Mouse (Mus musculus): ENCODE results near the gene Hoxd10. TPM values are rescaled to one million over a fixed set of nuclear protein-coding genes. Genes with fewer than 3 reads are reported as not detected.

Gene Hoxd10
- polyA plus RNA-seq, 1 experiment from 2014 or later, result 33.5 TPM

GRCm38 (mm10) chr2:74679980-74680379 is 11.7 kb upstream of the Hoxd10 start:
- peak overlapping the region; percentile 89 for H3K9ac ChIP-seq (replicated peaks; ENCODE audit: low read length)
- H3K36me3 ChIP-seq (ENCODE audit: insufficient read depth, low read length), result no peaks in the 10 kb centered on the region
- peak overlapping the region; percentile 63 for H3K4me3 ChIP-seq (ENCODE audit: low read length)
- ATAC-seq (ENCODE audit: low FRiP score, low TSS enrichment), result no peak
- H3K4me1 ChIP-seq (ENCODE audit: insufficient read depth, low read length), result peaks cover 40% of the 10 kb centered on the region
- peaks cover 27% of the 10 kb centered on the region for H3K27me3 ChIP-seq (ENCODE audit: insufficient read depth, low read length)
- peak overlapping the region; percentile 92 for H3K27ac ChIP-seq (ENCODE audit: low read length)
- under 1% methylated on average over 23 of the region's 23 CpGs for WGBS
- no peaks in the 10 kb centered on the region for H3K9me3 ChIP-seq (ENCODE audit: low read length)
- H3K4me2 ChIP-seq (replicated peaks; ENCODE audit: low read depth, low read length), result peak overlapping the region; percentile 61

DNA sequence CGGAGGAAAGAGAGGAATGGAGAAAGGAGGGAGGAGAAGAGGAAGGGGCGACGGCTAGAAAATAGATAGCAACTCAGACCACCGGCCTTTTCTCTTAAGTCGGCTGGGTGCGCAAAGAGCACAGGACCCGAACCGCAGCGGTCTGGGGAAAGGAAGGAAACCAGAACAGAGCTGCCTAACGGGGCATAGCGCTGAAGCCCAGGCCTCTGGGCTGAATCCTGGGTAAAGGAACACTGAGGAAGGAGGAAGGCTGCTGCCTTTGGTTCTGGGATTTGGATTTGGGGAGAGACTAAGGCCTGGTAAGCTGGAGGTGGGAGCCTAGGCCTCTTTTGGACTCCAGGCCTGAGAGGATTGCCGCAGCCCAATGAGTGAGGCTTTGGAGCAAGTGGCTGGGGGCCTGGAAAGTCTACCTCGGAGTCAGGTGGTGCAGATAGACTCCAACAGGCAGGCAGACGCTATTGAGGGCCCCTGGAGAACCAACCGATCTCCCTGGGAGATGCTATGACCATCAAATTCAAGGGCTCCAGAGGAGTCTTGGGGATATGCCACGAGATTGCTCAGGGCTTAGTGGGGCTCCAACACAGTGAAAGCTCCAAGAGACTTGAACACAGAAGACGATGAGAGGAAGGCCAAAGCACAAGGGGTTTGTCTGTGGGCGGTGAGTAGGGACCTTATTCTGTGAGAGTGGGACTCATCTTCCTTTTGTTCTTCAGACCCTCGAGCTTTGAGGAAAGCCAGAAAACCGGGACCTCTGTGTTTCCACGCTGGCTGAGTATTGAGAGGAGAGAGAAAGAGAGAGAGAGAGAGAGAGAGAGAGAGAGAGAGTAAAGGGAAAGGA is 10.9 kb upstream of the Hoxd10 start:
- Histone ChIP-seq H3K4me1 (ENCODE audit: insufficient read depth, low read length) (peaks cover 32% of the 10 kb centered on the region), H3K9me3 (ENCODE audit: low read length) (no peaks in the 10 kb centered on the region), H3K4me3 (ENCODE audit: low read length) (peak overlapping the region; percentile 63), H3K27me3 (ENCODE audit: insufficient read depth, low read length) (peaks cover 20% of the 10 kb centered on the region), H3K9ac (replicated peaks; ENCODE audit: low read length) (peak overlapping the region; percentile 89), H3K36me3 (ENCODE audit: insufficient read depth, low read length) (no peaks in the 10 kb centered on the region), H3K4me2 (replicated peaks; ENCODE audit: low read depth, low read length) (peak overlapping the region; percentile 61), H3K27ac (ENCODE audit: low read length) (peak overlapping the region; percentile 92)
- WGBS, result 3% methylated on average over 21 of the region's 21 CpGs
- no peak for ATAC-seq (ENCODE audit: low FRiP score, low TSS enrichment)

DNA sequence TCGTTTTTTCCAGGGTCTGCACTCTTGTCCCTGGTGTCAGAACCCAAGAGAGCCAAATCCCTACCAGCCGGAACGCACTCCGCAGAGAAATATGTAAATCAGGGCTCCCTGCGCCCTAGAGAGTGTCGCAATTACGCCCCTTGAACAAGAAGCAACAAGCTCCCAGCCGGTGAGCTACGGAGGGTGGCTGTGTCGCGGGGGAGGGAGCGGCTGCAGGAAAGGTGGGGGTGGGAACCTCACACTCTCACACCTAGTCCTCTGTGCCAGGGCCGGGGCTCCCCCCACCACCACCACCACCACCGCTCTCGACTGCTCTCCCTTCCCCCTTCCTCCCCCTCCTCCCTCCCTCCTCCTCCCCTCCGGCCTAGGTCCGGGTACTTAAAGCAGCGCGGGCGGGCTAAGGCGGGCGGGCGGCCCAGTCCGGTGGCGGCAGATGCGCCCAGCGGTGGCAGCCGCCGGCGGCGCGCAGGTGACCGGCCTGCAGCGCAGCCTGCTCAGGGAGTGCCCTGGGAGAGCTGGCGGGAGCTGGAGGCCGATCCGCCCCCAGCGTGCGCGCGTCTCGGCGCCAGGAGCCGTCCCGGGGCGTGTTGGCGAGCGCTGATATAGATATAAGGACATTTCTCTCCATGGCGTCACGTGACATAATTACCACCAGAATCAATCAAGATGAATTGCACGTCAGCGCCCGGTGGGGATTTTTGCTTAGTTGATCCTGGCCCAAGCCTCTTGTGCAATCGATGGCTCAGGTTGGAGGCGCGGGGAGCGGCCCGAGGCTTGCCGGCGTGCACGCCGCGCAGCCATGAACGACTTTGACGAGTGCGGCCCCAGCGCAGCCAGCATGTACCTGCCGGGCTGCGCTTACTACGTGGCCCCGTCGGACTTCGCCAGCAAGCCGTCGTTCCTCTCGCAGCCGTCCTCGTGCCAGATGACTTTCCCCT is 9.9 kb upstream of the Hoxd10 start:
- WGBS, result 0% methylated on average over 74 of the region's 78 CpGs
- peaks cover 21% of the 10 kb centered on the region for H3K4me1 ChIP-seq (ENCODE audit: insufficient read depth, low read length)
- peak; percentile 63 for ATAC-seq (ENCODE audit: low FRiP score, low TSS enrichment)
- H3K27me3 ChIP-seq (ENCODE audit: insufficient read depth, low read length), result peaks cover 10% of the 10 kb centered on the region; the same call in 1 of the 2 replicates
- H3K36me3 ChIP-seq (ENCODE audit: insufficient read depth, low read length), result no peaks in the 10 kb centered on the region
- H3K9me3 ChIP-seq (ENCODE audit: low read length), result no peaks in the 10 kb centered on the region
- H3K27ac ChIP-seq (ENCODE audit: low read length), result peak overlapping the region; percentile 92
- peak overlapping the region; percentile 63 for H3K4me3 ChIP-seq (ENCODE audit: low read length)
- H3K9ac ChIP-seq (replicated peaks; ENCODE audit: low read length), result peak overlapping the region; percentile 89
- peak overlapping the region; percentile 61 for H3K4me2 ChIP-seq (replicated peaks; ENCODE audit: low read depth, low read length)

GRCm38 (mm10) chr2:74682796-74683195 is 8.9 kb upstream of the Hoxd10 start:
- H3K4me1 ChIP-seq (ENCODE audit: insufficient read depth, low read length), result peaks cover 12% of the 10 kb centered on the region
- H3K4me3 ChIP-seq (ENCODE audit: low read length), result peak overlapping the region; percentile 63
- no peak for ATAC-seq (ENCODE audit: low FRiP score, low TSS enrichment)
- H3K9me3 ChIP-seq (ENCODE audit: low read length), result no peaks in the 10 kb centered on the region
- H3K4me2 ChIP-seq (replicated peaks; ENCODE audit: low read depth, low read length), result peak overlapping the region; percentile 61
- H3K27me3 ChIP-seq (ENCODE audit: insufficient read depth, low read length), result peaks cover 9% of the 10 kb centered on the region; the same call in 1 of the 2 replicates
- no peaks in the 10 kb centered on the region for H3K36me3 ChIP-seq (ENCODE audit: insufficient read depth, low read length)
- WGBS, result under 1% methylated on average over 45 of the region's 51 CpGs
- peak overlapping the region; percentile 89 for H3K9ac ChIP-seq (replicated peaks; ENCODE audit: low read length)
- H3K27ac ChIP-seq (ENCODE audit: low read length), result peak overlapping the region; percentile 92

DNA sequence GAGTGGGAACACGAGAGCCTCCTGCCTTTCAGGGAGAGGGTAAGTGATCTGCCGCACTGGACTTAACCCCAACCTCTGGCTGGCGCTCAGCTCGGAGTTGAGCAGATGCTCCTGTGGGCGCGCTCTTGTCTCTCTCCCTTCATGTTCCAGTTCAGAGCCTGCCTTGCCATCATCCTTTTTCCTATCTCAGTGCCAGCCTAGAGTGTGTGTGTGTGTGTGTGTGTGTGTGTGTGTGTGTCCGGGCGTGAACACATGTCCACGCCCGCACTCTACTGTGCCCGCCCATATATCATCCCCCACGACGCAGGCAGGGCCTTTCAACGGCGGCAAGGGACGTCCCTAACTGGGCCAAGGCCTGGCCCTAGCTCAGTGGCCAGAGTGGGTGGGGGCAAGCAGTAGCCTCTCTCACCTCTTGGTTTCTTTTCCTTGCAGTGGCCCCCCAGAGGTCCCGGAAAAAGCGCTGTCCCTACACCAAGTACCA is 8.2 kb upstream of the Hoxd10 start:
- Histone ChIP-seq H3K4me1 (ENCODE audit: insufficient read depth, low read length) (peaks cover 9% of the 10 kb centered on the region; the same call in 1 of the 2 replicates), H3K9me3 (ENCODE audit: low read length) (no peaks in the 10 kb centered on the region), H3K4me3 (ENCODE audit: low read length) (peak overlapping the region; percentile 63), H3K36me3 (ENCODE audit: insufficient read depth, low read length) (no peaks in the 10 kb centered on the region), H3K27ac (ENCODE audit: low read length) (peak overlapping the region; percentile 92), H3K9ac (replicated peaks; ENCODE audit: low read length) (peak overlapping the region; percentile 89), H3K4me2 (replicated peaks; ENCODE audit: low read depth, low read length) (peak overlapping the region; percentile 61), H3K27me3 (ENCODE audit: insufficient read depth, low read length) (peaks cover 12% of the 10 kb centered on the region)
- peak; percentile 40 for ATAC-seq (ENCODE audit: low FRiP score, low TSS enrichment)
- under 1% methylated on average over 18 of the region's 18 CpGs for WGBS

DNA sequence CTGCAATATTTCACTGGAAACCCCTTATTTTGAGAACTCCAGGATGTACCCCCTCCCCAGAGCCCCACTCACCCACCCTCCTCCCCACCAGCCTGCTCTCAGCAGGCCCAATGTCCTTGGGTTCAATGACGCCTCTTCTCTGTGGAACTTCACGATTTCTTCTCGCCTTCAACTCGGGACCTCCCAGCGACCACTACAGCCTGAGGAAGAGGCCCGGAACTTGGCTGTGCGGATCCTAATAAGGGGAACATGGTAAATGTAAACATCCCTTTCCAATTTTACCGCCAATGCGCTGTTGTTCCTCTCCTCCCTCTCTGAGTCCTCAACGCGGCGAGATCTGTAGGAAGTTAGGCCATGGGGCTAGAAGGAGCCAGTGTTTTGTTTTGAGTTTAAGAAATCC is 7.6 kb upstream of the Hoxd10 start:
- H3K27ac ChIP-seq (ENCODE audit: low read length), result peak overlapping the region; percentile 92
- H3K4me1 ChIP-seq (ENCODE audit: insufficient read depth, low read length), result 0 out of 2 replicates have a peak, but pooled peaks cover 3% of the 10 kb centered on the region
- H3K36me3 ChIP-seq (ENCODE audit: insufficient read depth, low read length), result no peaks in the 10 kb centered on the region
- peaks cover 12% of the 10 kb centered on the region for H3K27me3 ChIP-seq (ENCODE audit: insufficient read depth, low read length)
- ATAC-seq (ENCODE audit: low FRiP score, low TSS enrichment), result no peak
- peak overlapping the region; percentile 63 for H3K4me3 ChIP-seq (ENCODE audit: low read length)
- peak overlapping the region; percentile 61 for H3K4me2 ChIP-seq (replicated peaks; ENCODE audit: low read depth, low read length)
- 5% methylated on average over 12 of the region's 12 CpGs for WGBS
- peak overlapping the region; percentile 89 for H3K9ac ChIP-seq (replicated peaks; ENCODE audit: low read length)
- H3K9me3 ChIP-seq (ENCODE audit: low read length), result no peaks in the 10 kb centered on the region

- H3K9ac ChIP-seq (replicated peaks; ENCODE audit: low read length), result peak overlapping the region; percentile 55
- peaks cover 9% of the 10 kb centered on the region for H3K27me3 ChIP-seq (ENCODE audit: insufficient read depth, low read length)
- peak overlapping the region; percentile 41 for H3K27ac ChIP-seq (ENCODE audit: low read length)
- H3K4me1 ChIP-seq (ENCODE audit: insufficient read depth, low read length), result 0 out of 2 replicates have a peak, but pooled peaks cover 3% of the 10 kb centered on the region
- no peaks in the 10 kb centered on the region for H3K9me3 ChIP-seq (ENCODE audit: low read length)
- peak overlapping the region; percentile 63 for H3K4me3 ChIP-seq (ENCODE audit: low read length)
- no peaks in the 10 kb centered on the region for H3K36me3 ChIP-seq (ENCODE audit: insufficient read depth, low read length)
- peak overlapping the region; percentile 61 for H3K4me2 ChIP-seq (replicated peaks; ENCODE audit: low read depth, low read length)
- WGBS, result 19% methylated on average over 4 of the region's 4 CpGs
- no peak for ATAC-seq (ENCODE audit: low FRiP score, low TSS enrichment)
Observed at GRCm38 (mm10) chr2:74685059-74685603, 6.6 kb upstream of the Hoxd10 start.

GRCm38 (mm10) chr2:74686301-74686987 is 5.3 kb upstream of the Hoxd10 start:
- Histone ChIP-seq H3K4me1 (ENCODE audit: insufficient read depth, low read length) (peaks cover 7% of the 10 kb centered on the region; the same call in 1 of the 2 replicates), H3K36me3 (ENCODE audit: insufficient read depth, low read length) (no peaks in the 10 kb centered on the region), H3K27ac (ENCODE audit: low read length) (peak overlapping the region; percentile 87), H3K4me2 (replicated peaks; ENCODE audit: low read depth, low read length) (peak overlapping the region; percentile 59), H3K27me3 (ENCODE audit: insufficient read depth, low read length) (peaks cover 3% of the 10 kb centered on the region; the same call in 1 of the 2 replicates), H3K9me3 (ENCODE audit: low read length) (no peaks in the 10 kb centered on the region), H3K9ac (replicated peaks; ENCODE audit: low read length) (peak overlapping the region; percentile 80), H3K4me3 (ENCODE audit: low read length) (peak overlapping the region; percentile 64)
- 2% methylated on average over 17 of the region's 17 CpGs for WGBS
- no peak for ATAC-seq (ENCODE audit: low FRiP score, low TSS enrichment)
